In genomic region chr9:74863655-74864443, GRCm38 (mm10) we compare ENCODE assay signal across 10 mouse cellular contexts. TPM values are rescaled to one million over a fixed set of nuclear protein-coding genes. Genes with fewer than 3 reads are reported as not detected.
DNase-seq lines count a peak whose midpoint lies in the region; ATAC-seq lines count a peak whose summit lies in the region.
"Had no signal": no experiment of that assay in that cellular context is flagged by ENCODE, and none has a peak within 500 bp of the region (broad histone marks: within the 10 kb centered on the region; RNA-seq: fewer than 3 reads in every experiment).

No protein-coding gene starts in this region.

- no peaks in the 10 kb centered on the region; the same call in 1 of the 2 replicates for H3K4me1 ChIP-seq in liver, embryonic 16.5 days (ENCODE audit: control insufficient read depth, low read depth, low read length)

- H3K36me3 ChIP-seq in liver, embryonic 16.5 days (ENCODE audit: control insufficient read depth, insufficient read depth), result no peaks in the 10 kb centered on the region

- no peak for ATAC-seq in liver, embryonic 16.5 days (ENCODE audit: low read depth)

- peak overlapping the region; percentile 48 for H3K27ac ChIP-seq in liver, embryonic 16.5 days (ENCODE audit: low read length)

- peak overlapping the region; percentile 41 for H3K4me2 ChIP-seq in liver, embryonic 16.5 days (ENCODE audit: low read depth, low read length)

- no peaks in the 10 kb centered on the region for H3K9me3 ChIP-seq in liver, embryonic 16.5 days (replicated peaks; ENCODE audit: control insufficient read depth, low read length)

- 2% methylated on average over 34 of the region's 36 CpGs for WGBS in liver, embryonic 16.5 days (ENCODE audit: insufficient replicate concordance)

- H3K27me3 ChIP-seq in liver, embryonic 16.5 days (ENCODE audit: control insufficient read depth, insufficient read depth, low read depth, low read length), result peaks cover 92% of the 10 kb centered on the region

- H3K4me3 ChIP-seq in liver, embryonic 16.5 days (ENCODE audit: low read depth, low read length), result peak overlapping the region; percentile 60

- intact Hi-C loops in left cerebral cortex, postnatal 10 days (cut with DNase I), result loop anchor here (5.0 kb wide), 1 partner anchor 332 kb away; no protein-coding TSS in a partner anchor

- peak; percentile 37 to 49 for DNase-seq in cerebellum, postnatal 10 days
- DNase-seq in cerebellum, postnatal 25 days, result no peak
- peak; percentile 43 for DNase-seq in retina, postnatal 1 day
- no peak for DNase-seq in retina, embryonic 14.5 days (ENCODE audit: low spot score)
- no peak for DNase-seq in thymus, postnatal 25 days
- DNase-seq in left cerebral cortex, postnatal 10 days (ENCODE audit: extremely low spot score in 1 of 2, low spot score in 2 of 2), result no peak
- no peak for DNase-seq in layer of hippocampus, adult 8-10 months (ENCODE audit: low spot score in 2 of 2)
- DNase-seq: cerebellum, adult 9-10 months had no signal

- peak overlapping the region; percentile 47 for H3K9ac ChIP-seq in liver, embryonic 16.5 days (ENCODE audit: low read depth, low read length)

RNA-seq across cellular contexts. Expression of gene Onecut1, which starts 2.1 kb away (rescaled TPM):
- 2.4 and 2.6 TPM in 2 replicates for polyA plus RNA-seq in liver, embryonic 16.5 days (2015; fragmentation: Nextera tagmentation; extraction: Ambion mirVana)
- under 1 TPM; 0.09 to 0.12 TPM for total RNA-seq in left cerebral cortex, postnatal 10 days (2021)
- total RNA-seq in layer of hippocampus, adult 8-10 months (2022), result 1 to 10 TPM in 2 of 4 experiments, under 1 TPM in 2; 0.41 to 1.5 (median 0.73) TPM
- polyA plus RNA-seq: thymus, postnatal 0 days had no signal

Comparison
In these comparisons a context has a peak if more than half of its experiments do, and no peak if none do; other contexts are left out.
1. DNase-seq: peak in cerebellum, postnatal 10 days (2 of 2) and retina, postnatal 1 day (single experiment); none in cerebellum, postnatal 25 days (0 of 2), retina, embryonic 14.5 days (single experiment), thymus, postnatal 25 days (single experiment), left cerebral cortex, postnatal 10 days (0 of 2) and layer of hippocampus, adult 8-10 months (0 of 2).